Mouse (Mus musculus): Measurements from ENCODE around the gene Prkn.

Prkn gene

GRCm38 (mm10) chr17:11741161-11741560, 901.0 kb downstream of the Prkn start:
- DNase-seq (ENCODE audit: low read depth), result no peak

GRCm38 (mm10) chr17:11751251-11751650, 911.1 kb downstream of the Prkn start:
- DNase-seq (ENCODE audit: low read depth), result no peak

- DNase-seq (ENCODE audit: low read depth), result no peak
Observed at GRCm38 (mm10) chr17:11752686-11753085, 912.5 kb downstream of the Prkn start.

- no peak for DNase-seq (ENCODE audit: low read depth)
Observed at GRCm38 (mm10) chr17:11765117-11765516, 924.9 kb downstream of the Prkn start.

- DNase-seq (ENCODE audit: low read depth), result no peak
Observed at GRCm38 (mm10) chr17:11765581-11765980, 925.4 kb downstream of the Prkn start.

- no peak for DNase-seq (ENCODE audit: low read depth)
Observed at GRCm38 (mm10) chr17:11767301-11767700, 927.1 kb downstream of the Prkn start.

GRCm38 (mm10) chr17:11768345-11768744, 928.2 kb downstream of the Prkn start:
- no peak for DNase-seq (ENCODE audit: low read depth)

- DNase-seq (ENCODE audit: low read depth), result no peak
Observed at GRCm38 (mm10) chr17:11768971-11769370, 928.8 kb downstream of the Prkn start.

GRCm38 (mm10) chr17:11769513-11769912, 929.3 kb downstream of the Prkn start:
- no peak for DNase-seq (ENCODE audit: low read depth)

- DNase-seq (ENCODE audit: low read depth), result no peak
Observed at GRCm38 (mm10) chr17:11779547-11779946, 939.4 kb downstream of the Prkn start.

- DNase-seq (ENCODE audit: low read depth), result no peak
Observed at GRCm38 (mm10) chr17:11780005-11780404, 939.8 kb downstream of the Prkn start.

GRCm38 (mm10) chr17:11780805-11781481, 940.8 kb downstream of the Prkn start:
- no peak for DNase-seq (ENCODE audit: low read depth)

GRCm38 (mm10) chr17:11788270-11788936, 948.2 kb downstream of the Prkn start:
- DNase-seq (ENCODE audit: low read depth), result no peak

- no peak for DNase-seq (ENCODE audit: low read depth)
Observed at GRCm38 (mm10) chr17:11795979-11796378, 955.8 kb downstream of the Prkn start.

- DNase-seq (ENCODE audit: low read depth), result no peak
Observed at GRCm38 (mm10) chr17:11801226-11801625, 961.0 kb downstream of the Prkn start.

GRCm38 (mm10) chr17:11807280-11807679, 967.1 kb downstream of the Prkn start:
- DNase-seq (ENCODE audit: low read depth), result no peak

GRCm38 (mm10) chr17:11817886-11818285, 977.7 kb downstream of the Prkn start:
- no peak for DNase-seq (ENCODE audit: low read depth)

GRCm38 (mm10) chr17:11819506-11819905, 979.3 kb downstream of the Prkn start:
- DNase-seq (ENCODE audit: low read depth), result no peak

GRCm38 (mm10) chr17:11820757-11821156, 980.6 kb downstream of the Prkn start:
- no peak for DNase-seq (ENCODE audit: low read depth)

GRCm38 (mm10) chr17:11829501-11829900, 989.3 kb downstream of the Prkn start:
- DNase-seq (ENCODE audit: low read depth), result no peak

- DNase-seq (ENCODE audit: low read depth), result no peak
Observed at GRCm38 (mm10) chr17:11837121-11837520, 996.9 kb downstream of the Prkn start.

GRCm38 (mm10) chr17:11844436-11844835, 1004.3 kb downstream of the Prkn start:
- DNase-seq (ENCODE audit: low read depth), result no peak

- no peak for DNase-seq (ENCODE audit: low read depth)
Observed at GRCm38 (mm10) chr17:11844989-11845388, 1004.8 kb downstream of the Prkn start.

GRCm38 (mm10) chr17:11845506-11845905, 1005.3 kb downstream of the Prkn start:
- no peak for DNase-seq (ENCODE audit: low read depth)
